Mouse (Mus musculus) T-cell, adult 2 months (primary cell): Measurements from ENCODE around the gene Fam171b.

Experiments used
- DNase-seq: peaks from one replicate; pipeline ENCODE4 v3.0.0; 2022; ENCODE audit warnings: low spot score

Fam171b gene

DNA sequence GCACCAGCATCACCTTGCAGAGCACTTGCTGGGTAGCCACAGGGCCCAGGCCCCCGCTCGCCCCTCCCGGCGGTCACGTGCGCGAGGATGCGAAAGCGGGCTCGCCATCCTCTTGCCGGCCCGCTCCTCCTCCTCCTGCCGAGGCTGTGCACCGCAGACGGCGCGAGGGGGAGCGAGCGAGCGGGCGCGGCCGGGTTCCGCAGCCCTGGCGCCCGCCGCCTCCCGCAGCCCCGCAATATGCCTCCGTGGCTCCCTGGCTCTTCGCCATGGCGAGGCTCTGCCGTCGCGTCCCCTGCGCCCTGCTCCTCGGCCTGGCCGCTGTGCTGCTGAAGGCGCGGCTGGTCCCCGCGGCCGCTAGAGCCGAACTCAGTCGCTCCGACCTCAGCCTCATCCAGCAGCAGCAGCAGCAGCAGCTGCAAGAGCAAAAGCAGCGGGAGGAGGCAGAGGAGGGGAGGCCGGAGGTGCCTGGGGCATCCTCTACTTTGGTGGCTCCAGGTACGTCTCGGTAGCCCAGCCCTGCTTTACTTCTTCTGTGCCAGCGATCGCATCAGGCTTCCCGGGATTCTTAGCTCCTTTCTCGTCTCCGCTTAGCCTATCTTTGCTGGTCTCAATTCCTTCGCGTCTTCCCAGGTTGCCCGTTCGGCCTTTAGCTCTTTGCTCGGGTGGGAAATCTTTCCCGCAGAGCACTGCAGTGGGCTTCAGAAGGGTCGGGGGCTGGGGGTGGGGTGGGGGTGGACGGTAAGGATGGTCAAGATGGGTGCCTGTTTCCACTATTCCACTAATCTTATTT, at the start of gene Fam171b:
TSS of gene Fam171b (plus strand) at position 154 of the 790 bp plus-strand sequence.
- DNase-seq, result peak; percentile 53

DNA sequence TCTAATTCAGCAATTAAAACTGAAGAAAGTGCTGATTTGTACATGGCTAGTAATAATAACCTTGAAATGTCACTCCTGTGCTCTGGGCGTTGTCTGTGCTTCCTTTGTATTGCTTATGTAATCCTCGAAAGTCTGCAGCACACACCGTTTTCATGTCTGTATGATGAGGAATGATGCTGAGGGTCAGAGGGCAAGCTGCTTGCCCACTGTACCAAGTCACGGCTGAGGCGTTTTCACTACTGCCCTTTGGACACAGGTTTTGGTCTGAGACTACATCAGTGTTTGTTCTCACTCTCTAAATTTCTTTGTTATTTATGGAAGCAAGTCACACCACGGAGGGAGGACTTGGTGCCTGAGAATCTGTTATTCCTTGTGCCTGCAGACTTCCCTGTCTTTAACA, 46.4 kb upstream of the Fam171b start:
- no peak for DNase-seq

DNA sequence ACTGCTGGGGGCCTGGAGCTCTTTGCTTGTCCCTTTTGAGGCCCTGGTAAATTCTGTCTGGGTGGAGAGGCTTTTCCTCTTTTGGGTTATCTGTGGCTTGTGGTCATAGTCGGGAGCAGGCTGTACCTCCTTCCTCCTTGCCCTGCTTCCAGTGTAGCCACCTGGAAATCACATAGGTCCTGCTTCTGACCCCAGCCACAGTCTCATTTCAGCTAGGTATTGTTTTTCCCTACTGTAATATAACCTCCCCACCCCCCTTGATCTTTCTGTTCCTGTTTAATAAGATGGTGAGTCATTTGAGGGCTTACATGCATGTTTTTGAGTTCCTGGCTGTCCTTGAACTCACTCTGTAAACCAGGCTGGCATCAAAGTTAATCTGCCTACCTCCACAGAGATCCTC, 45.6 kb upstream of the Fam171b start:
- no peak for DNase-seq

DNA sequence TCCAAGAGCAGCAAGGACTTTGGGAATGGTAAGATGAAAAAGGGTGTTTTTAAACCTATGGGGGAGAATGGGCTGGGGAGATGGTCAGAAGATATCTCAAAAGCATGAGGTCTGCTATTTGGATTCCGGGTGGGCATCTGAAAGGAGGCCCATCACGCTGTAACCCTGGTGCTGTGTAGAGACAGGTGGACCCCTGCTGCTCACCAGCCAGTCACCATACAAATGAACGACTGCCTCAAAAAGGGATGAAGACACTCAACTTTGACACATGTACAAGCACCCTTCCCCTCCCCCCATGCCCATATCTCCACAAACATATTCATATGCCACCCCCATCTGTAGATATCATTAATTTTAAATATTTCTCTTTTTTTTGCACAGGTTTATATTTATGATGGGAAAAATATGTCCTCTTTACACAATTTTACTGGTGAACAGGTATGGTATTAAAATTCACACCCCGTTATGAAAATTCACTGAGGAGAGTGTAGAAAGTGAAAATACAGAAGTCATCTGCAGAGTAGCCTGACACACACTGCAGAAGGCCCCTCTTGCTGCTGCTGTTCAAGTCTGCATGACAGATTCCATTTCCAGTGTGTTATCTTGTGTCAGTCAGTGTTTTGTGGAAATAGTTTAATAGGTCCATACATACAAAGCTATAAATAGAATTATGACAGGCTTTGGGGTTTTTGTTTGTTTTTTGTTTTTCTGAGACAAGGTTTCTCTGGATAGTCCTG, 44.0 kb upstream of the Fam171b start:
- DNase-seq, result no peak

DNA sequence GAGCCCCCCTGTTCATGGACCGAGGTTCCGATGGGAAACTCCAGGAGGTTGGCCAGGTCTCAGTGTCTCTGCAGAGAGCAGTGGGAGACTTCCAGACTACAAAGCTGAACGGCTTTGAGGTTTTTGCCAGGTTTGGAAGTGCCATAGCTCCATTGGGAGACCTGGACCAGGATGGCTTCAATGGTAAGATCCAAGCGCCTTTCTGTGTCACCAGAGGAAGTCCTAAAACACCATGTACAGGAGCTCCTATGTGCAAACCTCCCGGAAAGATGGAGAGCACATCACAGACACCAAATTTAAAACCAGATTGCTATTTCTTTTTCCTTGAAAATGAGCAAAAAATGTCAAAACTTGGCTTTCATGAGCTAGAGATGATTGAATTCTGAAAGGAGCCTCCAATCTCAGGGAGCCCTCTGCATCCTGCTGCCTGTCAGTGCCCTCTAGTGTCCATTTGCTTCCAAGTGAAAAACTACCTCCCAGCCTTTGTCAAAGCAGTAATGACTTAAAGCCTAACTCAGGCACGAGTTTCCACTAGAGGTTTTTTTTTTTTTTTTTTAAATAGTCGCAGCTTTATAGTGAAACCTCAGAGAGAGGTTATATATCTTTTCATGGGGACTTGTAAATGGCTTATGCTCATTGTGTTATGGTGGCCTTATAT, 41.2 kb upstream of the Fam171b start:
- peak; percentile 56 for DNase-seq

DNA sequence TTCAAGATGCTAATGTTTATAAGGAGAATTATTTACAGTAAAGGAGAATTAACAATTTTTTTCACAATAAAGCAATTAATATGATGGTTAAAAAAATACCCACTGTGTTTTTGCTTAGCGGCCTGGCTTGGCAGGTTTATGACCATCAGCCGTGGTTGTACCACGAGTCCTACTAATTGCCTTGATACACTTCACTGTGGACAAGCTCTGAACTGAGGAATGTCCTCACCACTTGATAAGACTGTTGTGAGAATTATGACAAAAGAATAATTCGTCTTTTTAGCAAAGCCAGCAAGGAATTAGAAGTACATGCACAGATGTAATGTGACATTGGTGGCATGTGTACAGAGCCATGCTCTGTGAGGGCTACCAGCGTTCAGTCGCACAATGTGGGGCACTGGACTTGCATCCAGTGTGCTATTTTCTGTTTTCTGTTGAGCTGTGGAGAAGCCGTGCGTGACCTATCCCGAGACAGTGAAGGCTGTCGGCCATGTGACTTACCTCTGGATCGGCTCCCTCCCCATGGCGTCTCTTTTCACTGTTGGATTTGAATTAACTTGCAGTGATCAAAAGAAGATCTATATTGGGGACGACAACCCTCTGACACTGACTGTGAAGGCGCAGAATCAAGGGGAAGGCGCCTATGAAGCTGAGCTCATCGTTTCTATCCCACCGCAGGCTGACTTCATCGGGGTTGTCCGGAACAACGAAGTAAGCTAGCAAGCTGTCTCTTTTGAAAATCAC, 20.9 kb upstream of the Fam171b start:
- DNase-seq, result no peak

DNA sequence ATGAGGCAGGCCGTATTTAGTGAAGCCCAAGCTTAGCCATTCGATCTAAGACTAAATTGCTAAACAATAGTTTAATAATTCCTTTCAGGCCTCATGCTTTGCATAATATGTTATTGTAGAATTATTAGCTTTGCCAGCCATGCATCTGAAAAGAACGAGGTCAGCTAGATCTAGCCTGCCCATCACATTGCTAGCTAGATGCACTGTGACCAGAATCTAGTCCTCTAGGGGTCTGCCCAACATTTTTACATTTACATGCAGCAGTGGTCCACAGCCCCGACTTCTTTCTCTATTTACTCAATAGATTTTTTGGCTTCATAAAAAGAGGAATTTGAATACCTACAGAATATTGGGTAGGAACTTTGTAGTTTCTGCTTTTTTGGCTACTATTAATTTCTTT, 20.3 kb upstream of the Fam171b start:
- DNase-seq, result no peak

DNA sequence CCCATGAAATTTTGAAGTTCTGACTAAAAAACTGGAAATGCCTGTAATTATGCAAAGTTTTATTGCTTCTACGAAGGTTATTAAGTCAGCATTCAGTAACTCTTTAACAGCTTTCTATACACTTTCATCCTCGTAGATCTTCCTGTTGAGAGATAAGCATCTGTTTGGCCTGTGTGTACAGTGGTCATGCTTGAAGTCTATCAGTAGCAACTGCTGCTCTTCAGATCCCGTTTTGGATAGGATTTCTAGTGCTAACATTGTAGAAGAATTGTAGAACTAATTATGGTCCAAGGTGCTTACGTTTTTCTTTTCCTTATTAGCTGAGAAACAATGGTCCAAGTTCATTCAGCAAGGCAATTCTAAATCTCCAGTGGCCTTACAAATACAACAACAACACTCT, 16.7 kb upstream of the Fam171b start:
- no peak for DNase-seq

DNA sequence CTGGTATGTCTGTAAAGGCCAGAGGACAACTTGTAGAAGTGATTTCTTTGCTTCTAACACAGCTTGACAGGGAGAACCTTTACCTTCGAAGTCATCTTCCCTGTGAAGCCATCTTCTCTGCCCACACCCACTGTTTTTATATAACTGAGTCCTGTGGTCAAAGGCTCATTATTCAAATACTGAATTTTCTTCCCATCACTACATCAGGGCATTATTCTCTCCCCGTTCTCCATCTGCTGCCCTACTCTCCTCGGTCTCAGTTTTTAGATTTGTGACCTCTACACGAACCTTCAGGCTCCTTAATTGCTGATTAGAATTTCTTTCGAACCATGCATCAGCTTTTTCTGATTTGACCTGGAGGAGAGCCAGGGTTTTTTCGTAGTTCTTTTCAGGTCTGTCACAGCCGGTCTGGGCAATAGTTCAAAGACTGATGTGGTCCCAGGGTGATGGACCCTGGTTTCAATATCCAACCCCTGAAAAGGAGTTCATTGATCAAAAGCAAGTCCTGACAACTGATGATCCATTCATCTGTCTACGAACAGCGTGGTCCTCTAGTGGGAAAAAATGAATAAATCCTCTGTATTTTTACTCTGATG, 14.4 kb upstream of the Fam171b start:
- no peak for DNase-seq

DNA sequence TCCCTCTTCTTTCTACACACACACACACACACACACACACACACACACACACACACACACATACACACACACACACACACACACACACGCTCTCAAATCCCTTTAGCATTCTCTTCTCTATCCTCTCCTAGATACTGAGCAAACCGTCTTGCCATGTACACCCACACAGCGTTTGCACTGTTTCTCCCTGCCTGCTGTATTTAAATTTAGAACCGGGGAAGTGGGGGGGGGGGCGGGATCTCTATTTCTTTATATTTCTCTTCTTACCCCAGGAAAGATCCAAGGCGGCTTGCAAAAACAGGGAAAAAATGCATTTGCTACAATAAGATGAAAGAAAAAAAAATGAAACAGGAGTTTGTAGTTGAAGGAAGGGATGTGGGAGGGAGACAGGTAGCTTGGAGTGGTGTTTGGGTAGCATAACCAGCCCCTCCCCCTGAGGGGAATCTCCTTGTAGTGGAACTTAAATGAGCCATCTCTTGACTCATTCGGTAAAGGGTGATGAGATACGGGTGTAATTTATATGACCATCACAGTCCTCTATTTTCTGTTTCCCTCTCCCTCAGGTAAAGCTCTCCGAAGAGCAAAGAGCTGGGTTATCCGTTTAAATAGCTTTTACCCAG, 947 bp downstream of the Fam171b start:
- DNase-seq, result no peak

DNA sequence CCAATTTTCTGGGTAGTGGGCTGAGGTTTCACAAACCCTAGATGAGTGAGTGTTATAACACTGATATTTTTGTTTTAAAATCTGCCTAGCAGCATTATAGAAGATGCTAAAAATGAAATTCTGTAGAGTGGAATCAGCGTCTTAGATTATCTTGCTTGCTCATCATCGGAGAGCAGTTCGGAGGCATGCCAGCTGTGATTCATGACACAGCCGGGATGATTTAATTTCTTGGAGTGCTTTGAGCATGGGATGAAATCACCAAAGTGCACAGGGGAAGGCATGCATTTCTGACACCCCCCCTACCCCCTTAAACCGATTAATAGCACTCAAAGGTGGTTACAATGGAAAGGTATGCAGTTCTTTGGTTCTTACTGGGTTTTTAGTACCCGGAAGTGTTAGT, 1.6 kb downstream of the Fam171b start:
- no peak for DNase-seq

DNA sequence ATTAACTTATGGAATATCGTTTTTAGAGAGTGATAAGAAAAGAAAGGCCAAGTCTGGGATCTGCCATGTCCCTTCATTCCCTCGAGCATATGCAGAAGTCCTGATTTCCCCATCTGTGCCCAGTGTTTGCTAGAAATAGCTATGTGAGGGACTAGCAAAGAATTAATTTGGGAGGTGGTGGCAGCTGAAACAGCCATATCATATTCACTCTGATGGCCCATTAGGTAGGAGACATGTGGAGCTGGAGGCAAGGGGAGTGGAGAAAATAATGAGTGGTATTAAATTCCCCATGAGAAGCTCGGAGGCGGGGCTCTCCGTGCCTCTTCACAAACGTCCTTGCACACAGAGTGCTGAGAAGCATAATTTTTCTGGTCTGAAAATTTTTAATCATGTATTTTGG, 3.7 kb downstream of the Fam171b start:
- no peak for DNase-seq

DNA sequence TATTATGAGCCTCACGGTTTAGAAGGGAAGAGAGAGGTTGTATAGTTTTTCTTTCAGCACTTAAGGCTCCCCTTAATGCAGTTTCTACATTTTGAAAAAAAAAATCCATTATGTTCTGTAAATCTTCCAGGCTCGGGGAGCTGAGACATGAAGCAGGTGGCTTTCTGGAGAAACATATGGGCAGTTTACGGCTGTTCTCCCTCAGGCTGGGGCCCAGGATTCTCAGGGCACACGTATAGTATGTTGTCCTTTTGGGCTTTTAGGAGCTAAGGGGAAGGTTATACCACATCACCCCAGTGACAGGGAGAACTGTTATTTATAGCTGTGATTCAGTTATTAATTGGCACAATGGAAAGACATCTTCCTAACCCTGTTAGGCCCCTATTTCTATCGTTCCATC, 12.7 kb downstream of the Fam171b start:
- no peak for DNase-seq

DNA sequence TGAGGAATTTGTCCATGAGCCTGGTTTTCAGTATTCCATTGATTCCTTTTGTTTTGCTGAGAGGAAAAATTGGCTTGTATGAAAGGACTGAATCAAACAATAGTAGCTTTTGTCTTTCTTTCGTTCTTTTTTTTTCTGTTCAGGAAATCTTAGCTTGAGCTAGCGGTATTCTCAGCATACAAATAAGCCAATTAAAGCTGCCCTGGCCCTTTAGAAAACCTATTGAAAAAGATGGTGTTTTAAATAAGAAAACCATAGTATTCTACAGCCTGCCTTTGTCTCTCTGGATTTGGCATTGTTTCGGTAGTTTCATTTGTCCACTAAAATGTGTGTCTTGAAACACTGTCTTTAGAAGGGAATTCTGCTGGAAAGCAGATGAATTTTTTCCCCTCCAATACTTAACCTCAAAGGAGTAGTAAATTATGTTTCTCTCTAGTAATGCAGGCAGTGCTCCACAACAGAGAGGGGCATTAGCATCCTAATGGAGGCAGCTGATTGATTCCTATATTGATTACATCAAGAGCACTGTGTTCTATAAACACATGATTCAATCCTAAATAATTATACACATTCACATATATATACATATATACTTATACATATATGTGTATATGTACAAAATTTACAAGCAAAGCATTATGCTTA, 16.6 kb downstream of the Fam171b start:
- no peak for DNase-seq

DNA sequence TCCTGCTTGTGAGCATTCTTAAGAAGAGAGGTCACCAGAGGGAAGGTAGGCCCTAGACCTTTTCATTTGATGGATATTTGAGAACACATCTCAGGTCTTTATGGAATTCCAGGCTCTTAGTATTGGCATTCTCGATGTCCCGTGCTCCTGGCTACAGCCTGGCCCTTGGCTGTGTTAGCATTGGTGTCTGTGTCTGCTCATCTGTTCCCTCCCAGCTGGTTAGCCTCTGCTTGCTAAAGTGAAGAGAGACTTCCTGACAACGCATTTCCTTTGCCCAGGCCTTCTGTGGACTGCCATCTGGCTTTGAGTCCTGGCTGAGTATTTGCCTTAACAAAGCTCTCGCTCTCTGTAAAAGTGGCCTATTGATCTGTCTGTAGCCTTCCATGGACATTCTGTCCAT, 20.5 kb downstream of the Fam171b start:
- DNase-seq, result no peak

DNA sequence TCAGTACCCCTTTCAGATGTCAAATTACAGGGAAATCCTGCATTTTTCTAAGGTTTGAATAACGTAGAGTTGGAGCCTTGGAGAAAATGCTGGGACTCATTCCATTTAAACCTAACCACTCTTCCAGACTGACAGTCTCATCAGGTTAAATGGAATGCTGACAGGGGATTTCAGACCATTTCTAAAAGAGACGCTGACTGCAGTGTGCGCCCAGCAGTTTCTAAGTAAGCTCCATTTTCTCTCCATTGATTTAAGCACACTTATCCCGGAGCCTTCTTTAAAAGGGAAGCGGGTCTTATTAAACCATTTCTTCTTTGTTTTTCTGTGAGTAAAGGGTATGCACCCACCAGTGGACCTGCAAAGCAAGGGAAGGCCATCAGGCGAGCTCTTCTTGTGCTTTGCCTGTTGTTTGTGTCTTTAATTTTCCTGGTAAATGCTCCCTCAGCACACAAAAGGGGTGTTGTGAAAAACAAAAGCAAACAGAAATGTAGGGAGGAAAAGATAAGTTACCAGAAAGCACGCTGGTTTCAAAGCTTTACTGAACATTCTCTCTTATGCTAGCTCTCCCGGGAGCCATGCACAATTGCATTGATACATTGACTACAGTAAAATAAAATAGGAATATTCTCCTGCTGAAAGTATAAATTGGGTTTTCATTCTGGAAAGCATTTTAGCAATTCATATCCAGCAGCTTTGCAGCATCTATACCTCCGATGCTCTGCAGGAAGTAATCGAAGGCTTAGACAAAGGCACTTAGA, 23.1 kb downstream of the Fam171b start:
- DNase-seq, result no peak

DNA sequence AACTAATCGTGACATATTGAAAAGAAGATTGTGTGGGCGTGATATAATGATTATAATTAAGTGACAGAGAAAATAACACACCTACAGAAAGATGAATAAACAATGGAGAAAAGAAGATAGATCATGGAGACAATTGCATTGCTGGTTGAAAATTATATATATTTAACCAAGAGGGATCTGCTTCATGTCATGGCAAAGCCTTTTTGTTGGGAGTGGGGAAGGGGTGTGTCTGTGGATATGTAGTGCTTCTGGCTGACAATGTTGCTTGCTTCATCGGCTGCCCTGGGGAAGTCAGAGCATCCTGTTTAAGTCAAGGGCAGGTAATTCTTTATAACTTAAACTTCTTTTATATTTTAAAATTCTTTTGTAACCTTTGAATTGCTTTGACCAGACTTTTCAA, 36.1 kb downstream of the Fam171b start:
- no peak for DNase-seq

DNA sequence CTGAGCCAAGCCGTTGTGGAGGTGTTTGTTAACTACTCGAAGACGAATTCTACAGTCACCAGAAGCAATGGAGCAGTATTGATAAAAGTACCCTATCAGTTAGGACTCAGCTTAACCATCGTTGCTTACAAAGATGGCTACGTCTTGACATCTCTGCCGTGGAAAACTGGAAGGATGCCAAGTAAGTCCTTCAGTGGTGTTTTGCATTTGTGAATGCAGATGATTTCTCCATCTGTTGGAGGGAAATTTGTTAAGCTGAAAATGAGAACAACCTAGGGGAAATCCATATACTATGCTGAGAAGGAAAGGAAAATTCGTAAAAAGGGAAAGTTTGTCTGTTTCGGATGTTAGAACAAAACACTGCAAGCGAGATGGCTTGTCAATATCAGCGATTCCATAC, 41.0 kb downstream of the Fam171b start:
- no peak for DNase-seq

DNA sequence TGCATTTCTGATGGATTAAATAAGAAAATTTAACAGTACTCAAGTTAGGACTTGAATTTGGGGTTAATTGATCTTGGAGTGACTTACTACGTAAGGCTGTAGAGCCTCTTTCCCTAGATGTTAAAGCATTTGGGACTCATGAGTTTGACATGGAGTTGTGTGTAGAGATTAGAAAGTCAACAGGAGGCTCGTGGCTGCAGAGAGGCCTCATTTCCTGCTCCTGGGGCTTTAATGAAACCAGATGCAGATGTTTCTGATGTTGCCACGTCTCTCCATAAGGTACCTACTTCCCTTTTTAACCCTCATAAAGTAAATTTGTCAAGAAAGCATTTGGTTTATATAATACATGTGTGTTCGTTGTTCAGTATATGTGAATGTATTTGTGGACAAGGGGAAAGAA, 43.8 kb downstream of the Fam171b start:
- DNase-seq, result no peak

DNA sequence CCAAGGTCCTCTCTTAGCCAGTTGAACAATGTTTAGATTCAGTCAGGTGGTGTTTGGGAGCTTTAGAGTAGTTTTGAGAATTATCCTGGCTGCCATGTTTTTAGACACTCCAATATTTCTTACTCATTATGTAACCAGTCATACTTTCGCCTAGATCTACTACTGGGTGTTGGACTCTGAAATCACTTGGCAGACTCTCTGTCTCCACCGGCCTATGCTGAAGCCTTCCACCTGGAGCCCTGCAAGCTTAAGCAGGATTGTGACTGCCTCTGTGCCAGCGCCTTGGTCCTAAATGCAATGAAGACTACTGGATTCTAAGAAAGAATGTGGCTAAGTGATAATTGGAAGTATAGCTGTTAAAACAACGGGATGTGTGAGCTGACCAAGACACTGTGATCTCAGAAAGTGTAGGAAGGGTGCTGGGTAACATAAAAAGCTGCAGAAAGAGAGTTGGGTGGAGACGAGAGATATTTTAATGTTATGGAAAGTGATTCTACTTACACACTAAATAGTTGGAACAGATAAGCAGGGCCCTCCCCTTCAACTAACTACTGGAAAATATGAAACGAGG, 71.5 kb downstream of the Fam171b start:
- DNase-seq, result no peak
